Mouse (Mus musculus) megakaryocyte progenitor cell, adult 5-6 weeks (primary cell): Measurements from ENCODE around the gene Cntln. TPM values are rescaled to one million over a fixed set of nuclear protein-coding genes. Genes with fewer than 3 reads are reported as not detected.

ENCODE experiments used
- total RNA-seq, 2 experiments: library from RNA; stranded (forward) in 1 of 2; stranded (reverse) in 1 of 2; fragments of 157-497, 149-512 nt in 1 of 2; fragments of 200-1000 nt in 1 of 2; gene quantifications; 2 replicates each; pipeline versions ENCODE4 v1.2.3 to v1.2.4; 2015 to 2017

Cntln gene
- total RNA-seq, 2 experiments from 2014 or later: 26.9 to 27.8 TPM

Other genes with a start within 250 kb of the Cntln start
- not detected in 2 replicates for gene Bnc2, start 209.0 kb upstream of the Cntln start, total RNA-seq (2015)
- not detected in 2 replicates for gene Bnc2, start 209.0 kb upstream of the Cntln start, total RNA-seq (2017)